Mouse (Mus musculus) G1E-ER4 (cell line): ENCODE results near the gene Birc5. TPM values are rescaled to one million over a fixed set of nuclear protein-coding genes. Genes with fewer than 3 reads are reported as not detected.

Experiments used
- GATA1 ChIP-seq: IDR thresholded peaks from one replicate; pipeline ENCODE4 v1.8.0; 2012; ENCODE audit warnings: low read length, inconsistent platforms
- polyA plus RNA-seq: library from polyadenylated mRNA; stranded (reverse); fragments of >175 nt; gene quantifications from 2 replicates; pipeline ENCODE4 v1.2.3, GENCODE M21; 2012

Gene Birc5
- polyA plus RNA-seq, 1 experiment: 113 TPM

- TF ChIP-seq GATA1: no peak
Observed at GRCm38 (mm10) chr11:117888853-117889822, 40.1 kb downstream of the Birc5 start.

GRCm38 (mm10) chr11:117889887-117890340 is 40.9 kb downstream of the Birc5 start:
- TF ChIP-seq GATA1: no peak

GRCm38 (mm10) chr11:117890519-117891282 is 41.6 kb downstream of the Birc5 start:
- no peak for TF ChIP-seq GATA1

GRCm38 (mm10) chr11:117891581-117892175 is 42.6 kb downstream of the Birc5 start:
- no peak for TF ChIP-seq GATA1

GRCm38 (mm10) chr11:117892199-117892598 is 43.1 kb downstream of the Birc5 start:
- TF ChIP-seq GATA1: no peak

GRCm38 (mm10) chr11:117894676-117895075 is 45.6 kb downstream of the Birc5 start:
- TF ChIP-seq GATA1: no peak

- TF ChIP-seq GATA1: no peak
Observed at GRCm38 (mm10) chr11:117896533-117896932, 47.5 kb downstream of the Birc5 start.

GRCm38 (mm10) chr11:117902282-117902681 is 53.2 kb downstream of the Birc5 start:
- TF ChIP-seq GATA1: no peak

- no peak for TF ChIP-seq GATA1
Observed at GRCm38 (mm10) chr11:117904442-117904841, 55.4 kb downstream of the Birc5 start.

Other genes starting within 250 kb of the Birc5 start
- gene Tnrc6c, start 195.0 kb upstream of the Birc5 start, polyA plus RNA-seq: 24.8 and 28.1 TPM in 2 replicates
- gene Tmc8, start 67.2 kb upstream of the Birc5 start, polyA plus RNA-seq: 20.6 and 30.9 TPM in 2 replicates
- gene Tmc6, start 67.1 kb upstream of the Birc5 start, polyA plus RNA-seq: 40.9 and 48.2 TPM in 2 replicates
- 25.1 and 31.1 TPM in 2 replicates for gene 6030468B19Rik, start 51.6 kb upstream of the Birc5 start, polyA plus RNA-seq
- gene Gm20708, start 39.6 kb upstream of the Birc5 start, polyA plus RNA-seq: 0.24 and 0.38 TPM in 2 replicates
- gene Syngr2, start 39.6 kb upstream of the Birc5 start, polyA plus RNA-seq: 191 and 277 TPM in 2 replicates
- gene Afmid, start 23.3 kb upstream of the Birc5 start, polyA plus RNA-seq: 3.0 and 4.9 TPM in 2 replicates
- 101 and 120 TPM in 2 replicates for gene Tk1, start 23.2 kb upstream of the Birc5 start, polyA plus RNA-seq
- gene Tmem235, start 11.5 kb downstream of the Birc5 start, polyA plus RNA-seq: not detected in 2 replicates
- not detected in 2 replicates for gene Tha1, start 24.2 kb downstream of the Birc5 start, polyA plus RNA-seq
- 3.3 and 3.5 TPM in 2 replicates for gene Socs3, start 120.8 kb downstream of the Birc5 start, polyA plus RNA-seq
- 33.8 and 46.7 TPM in 2 replicates for gene Pgs1, start 137.0 kb downstream of the Birc5 start, polyA plus RNA-seq